Mouse (Mus musculus) stomach, postnatal 0 days (tissue): ENCODE results near the gene Ing2.

Source experiments
- CTCF ChIP-seq: IDR thresholded peaks from 2 replicates; pipeline ENCODE4 v1.5.1; 2016; ENCODE audit warnings: antibody characterized with exemption, low read depth, mild to moderate bottlenecking, moderate library complexity
- EP300 ChIP-seq: optimal IDR thresholded peaks from 2 replicates; pipeline ENCODE3; 2016; ENCODE audit warnings: antibody characterized with exemption

DNA sequence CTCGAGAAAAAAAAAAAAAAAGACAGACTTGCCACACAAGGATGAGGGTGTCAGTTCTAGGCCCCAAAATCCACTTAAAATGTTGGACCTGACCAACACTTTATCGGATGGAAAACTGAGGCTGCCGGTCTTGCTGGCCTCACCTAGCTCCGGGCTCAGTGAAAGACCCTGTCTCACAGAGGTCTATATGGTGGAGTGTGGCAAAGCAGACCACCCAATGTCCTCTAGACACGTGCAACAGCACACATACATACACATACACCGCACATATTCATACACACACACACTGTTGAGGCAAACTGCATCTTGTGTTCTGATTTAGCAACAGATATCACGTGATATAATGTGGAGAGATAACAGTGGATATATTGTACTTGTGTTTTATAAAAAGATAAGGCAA is 15.9 kb upstream of the Ing2 start:
- TF ChIP-seq EP300: no peak
- no peak for TF ChIP-seq CTCF
